Mouse (Mus musculus): ENCODE results near the gene Card10. TPM values are rescaled to one million over a fixed set of nuclear protein-coding genes. Genes with fewer than 3 reads are reported as not detected.

Card10 gene
- polyA plus RNA-seq, 1 experiment, result not detected

GRCm38 (mm10) chr15:78772368-78772763, 30.5 kb downstream of the Card10 start:
- H3K4me3 ChIP-seq (ENCODE audit: insufficient read depth, low read depth, low read length), result 0 out of 2 replicates have a peak overlapping the region, but pooled peaks have one; percentile 6
- no peak for TF ChIP-seq CTCF (IDR thresholded peaks at IDR 0.05; ENCODE audit: insufficient read depth, low read depth, low read length)
- TF ChIP-seq POLR2A (IDR thresholded peaks at IDR 0.05; ENCODE audit: insufficient read depth, low read depth, low read length), result no peak
- peaks cover 33% of the 10 kb centered on the region for H3K4me1 ChIP-seq (ENCODE audit: control insufficient read depth, insufficient read depth, low read length)
- peak overlapping the region; percentile 37; the same call in 1 of the 2 replicates for H3K27ac ChIP-seq (ENCODE audit: insufficient read depth, low read depth, low read length)
- 69% methylated on average over 4 of the region's 4 CpGs for WGBS

DNA sequence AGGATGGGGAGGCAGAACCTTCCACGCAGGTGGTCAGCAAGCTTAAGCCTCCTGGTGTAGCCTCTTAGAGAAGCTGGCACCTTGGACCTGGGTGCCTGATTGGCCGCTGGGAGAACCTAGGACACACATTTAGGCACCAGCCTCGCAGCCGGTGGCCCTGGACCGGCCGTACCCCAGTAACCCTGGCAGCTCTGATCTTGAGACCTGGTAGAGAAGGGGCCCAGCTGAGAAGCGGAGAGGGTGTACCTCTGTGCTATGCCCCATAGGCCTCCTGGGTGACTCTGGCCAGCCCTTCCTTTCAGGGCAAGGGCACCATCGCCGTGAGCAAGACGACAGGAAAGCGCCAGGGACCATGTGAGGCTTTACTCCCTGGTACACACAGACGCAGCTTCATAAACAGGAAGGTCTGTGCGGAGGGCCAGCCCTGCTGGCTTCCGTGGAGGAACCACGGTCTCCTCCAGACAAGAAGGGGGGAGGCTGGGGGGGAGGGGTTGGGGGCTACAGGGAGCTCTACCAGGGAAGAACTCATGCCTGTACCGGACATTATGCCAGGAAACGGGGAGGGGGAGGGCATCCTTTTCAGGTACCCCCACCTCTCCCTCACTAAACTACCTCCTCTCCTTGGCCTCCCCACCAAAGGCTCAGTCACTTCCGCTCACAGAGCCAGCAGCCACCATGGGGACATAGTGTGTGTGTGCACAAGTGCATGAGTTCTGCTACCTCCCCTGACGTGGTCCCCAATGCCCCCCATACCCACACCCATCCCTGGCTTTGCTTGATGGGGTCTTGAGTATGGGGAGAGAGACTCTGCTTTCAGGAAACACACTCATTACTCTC, 31.1 kb downstream of the Card10 start:
- Histone ChIP-seq H3K4me3 (ENCODE audit: insufficient read depth, low read depth, low read length) (no peak overlapping the region; the same call in 1 of the 2 replicates), H3K4me1 (ENCODE audit: control insufficient read depth, insufficient read depth, low read length) (peaks cover 33% of the 10 kb centered on the region), H3K27ac (ENCODE audit: insufficient read depth, low read depth, low read length) (peak overlapping the region; percentile 37; the same call in 1 of the 2 replicates)
- WGBS, result 64% methylated on average over 19 of the region's 19 CpGs
- TF ChIP-seq POLR2A (IDR thresholded peaks at IDR 0.05; ENCODE audit: insufficient read depth, low read depth, low read length) (no peak), CTCF (IDR thresholded peaks at IDR 0.05; ENCODE audit: insufficient read depth, low read depth, low read length) (no peak)

- Histone ChIP-seq H3K4me1 (ENCODE audit: control insufficient read depth, insufficient read depth, low read length) (peaks cover 33% of the 10 kb centered on the region), H3K4me3 (ENCODE audit: insufficient read depth, low read depth, low read length) (no peak overlapping the region), H3K27ac (ENCODE audit: insufficient read depth, low read depth, low read length) (no peak overlapping the region)
- TF ChIP-seq CTCF (IDR thresholded peaks at IDR 0.05; ENCODE audit: insufficient read depth, low read depth, low read length) (no peak), POLR2A (IDR thresholded peaks at IDR 0.05; ENCODE audit: insufficient read depth, low read depth, low read length) (no peak)
- WGBS, result 35% methylated on average over 5 of the region's 5 CpGs
These were observed 31.9 kb downstream of the Card10 start for GRCm38 (mm10) chr15:78770983-78771355.

DNA sequence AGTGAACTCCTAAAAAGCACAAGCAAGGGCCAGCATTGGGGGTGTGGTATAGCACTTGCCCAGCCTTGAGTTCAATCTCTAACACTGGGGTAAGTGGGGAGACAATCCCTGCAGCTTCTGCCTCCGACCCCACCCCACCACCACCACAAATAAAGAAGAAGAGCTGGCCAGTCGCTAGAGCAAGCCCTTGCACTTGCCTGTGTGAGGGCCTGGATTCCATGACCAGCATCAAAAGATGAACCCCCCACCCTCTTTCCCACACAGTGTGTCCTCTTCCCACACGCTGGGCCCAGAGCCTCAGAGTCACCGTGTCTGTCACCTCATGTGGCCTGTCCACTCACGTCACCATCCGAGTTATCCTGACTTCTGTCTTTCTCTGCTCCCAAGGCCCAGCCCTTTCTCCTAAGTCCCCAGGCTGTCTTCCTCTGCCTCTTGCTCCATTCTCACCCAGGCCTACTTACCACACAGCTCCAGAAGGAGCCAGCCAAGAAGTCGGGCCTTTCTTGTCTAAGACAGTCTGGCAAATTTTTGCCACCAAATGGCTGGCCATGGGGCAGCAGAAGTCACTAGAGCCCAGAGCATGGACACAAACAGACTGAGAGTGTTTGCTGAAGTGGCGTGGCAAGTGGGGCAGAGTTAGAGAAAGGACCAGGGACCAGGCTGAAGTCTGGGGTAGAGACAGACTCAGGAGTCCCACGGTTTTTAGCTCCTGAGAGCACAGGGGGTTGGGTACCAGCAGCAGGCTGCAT, 32.4 kb downstream of the Card10 start:
- Histone ChIP-seq H3K4me3 (ENCODE audit: insufficient read depth, low read depth, low read length) (no peak overlapping the region), H3K4me1 (ENCODE audit: control insufficient read depth, insufficient read depth, low read length) (peaks cover 33% of the 10 kb centered on the region), H3K27ac (ENCODE audit: insufficient read depth, low read depth, low read length) (peak overlapping the region; percentile 45; the same call in 1 of the 2 replicates)
- WGBS, result 52% methylated on average over 9 of the region's 9 CpGs
- TF ChIP-seq CTCF (IDR thresholded peaks at IDR 0.05; ENCODE audit: insufficient read depth, low read depth, low read length), result no peak
- no peak for TF ChIP-seq POLR2A (IDR thresholded peaks at IDR 0.05; ENCODE audit: insufficient read depth, low read depth, low read length)

GRCm38 (mm10) chr15:78769064-78769463, 33.8 kb downstream of the Card10 start:
- WGBS, result 87% methylated on average over 4 of the region's 4 CpGs

DNA sequence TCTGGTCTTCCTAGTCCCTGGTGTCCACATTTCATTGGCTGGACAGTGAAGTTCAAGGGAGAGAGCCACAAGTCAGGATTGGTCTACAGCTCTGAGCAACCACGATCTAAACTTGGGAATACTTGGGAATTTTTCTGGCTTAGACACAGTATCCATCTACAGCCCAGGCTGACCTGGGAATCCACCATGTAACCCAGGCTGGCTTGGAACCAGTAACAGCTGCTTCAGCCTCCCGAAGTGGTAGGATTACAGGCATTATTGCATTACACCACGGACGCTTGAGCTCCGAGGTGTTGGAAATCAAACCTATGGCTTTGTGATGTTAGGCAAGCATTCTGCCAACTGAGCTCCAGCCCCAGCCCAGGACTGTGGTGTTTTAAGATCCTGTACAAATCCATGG, 39.1 kb downstream of the Card10 start:
- peaks cover 16% of the 10 kb centered on the region for H3K4me1 ChIP-seq (ENCODE audit: control insufficient read depth, insufficient read depth, low read length)
- no peak overlapping the region for H3K4me3 ChIP-seq (ENCODE audit: insufficient read depth, low read depth, low read length)
- TF ChIP-seq CTCF (IDR thresholded peaks at IDR 0.05; ENCODE audit: insufficient read depth, low read depth, low read length) (no peak), POLR2A (IDR thresholded peaks at IDR 0.05; ENCODE audit: insufficient read depth, low read depth, low read length) (no peak)
- 61% methylated on average over 5 of the region's 5 CpGs for WGBS
- H3K27ac ChIP-seq (ENCODE audit: insufficient read depth, low read depth, low read length), result no peak overlapping the region

More at GRCm38 (mm10) chr15:78769064-78769463, 33.8 kb downstream of the Card10 start:
- Histone ChIP-seq H3K4me3 (ENCODE audit: insufficient read depth, low read depth, low read length) (no peak overlapping the region), H3K27ac (ENCODE audit: insufficient read depth, low read depth, low read length) (no peak overlapping the region), H3K4me1 (ENCODE audit: control insufficient read depth, insufficient read depth, low read length) (peaks cover 31% of the 10 kb centered on the region)
- TF ChIP-seq CTCF (IDR thresholded peaks at IDR 0.05; ENCODE audit: insufficient read depth, low read depth, low read length) (no peak), POLR2A (IDR thresholded peaks at IDR 0.05; ENCODE audit: insufficient read depth, low read depth, low read length) (no peak)

- peaks cover 16% of the 10 kb centered on the region for H3K4me1 ChIP-seq (ENCODE audit: control insufficient read depth, insufficient read depth, low read length)
- 14% methylated on average over 9 of the region's 10 CpGs for WGBS
- no peak overlapping the region for H3K4me3 ChIP-seq (ENCODE audit: insufficient read depth, low read depth, low read length)
- TF ChIP-seq POLR2A (IDR thresholded peaks at IDR 0.05; ENCODE audit: insufficient read depth, low read depth, low read length) (no peak), CTCF (IDR thresholded peaks at IDR 0.05; ENCODE audit: insufficient read depth, low read depth, low read length) (no peak)
- no peak overlapping the region for H3K27ac ChIP-seq (ENCODE audit: insufficient read depth, low read depth, low read length)
These were observed 39.6 kb downstream of the Card10 start for GRCm38 (mm10) chr15:78763210-78763609.

DNA sequence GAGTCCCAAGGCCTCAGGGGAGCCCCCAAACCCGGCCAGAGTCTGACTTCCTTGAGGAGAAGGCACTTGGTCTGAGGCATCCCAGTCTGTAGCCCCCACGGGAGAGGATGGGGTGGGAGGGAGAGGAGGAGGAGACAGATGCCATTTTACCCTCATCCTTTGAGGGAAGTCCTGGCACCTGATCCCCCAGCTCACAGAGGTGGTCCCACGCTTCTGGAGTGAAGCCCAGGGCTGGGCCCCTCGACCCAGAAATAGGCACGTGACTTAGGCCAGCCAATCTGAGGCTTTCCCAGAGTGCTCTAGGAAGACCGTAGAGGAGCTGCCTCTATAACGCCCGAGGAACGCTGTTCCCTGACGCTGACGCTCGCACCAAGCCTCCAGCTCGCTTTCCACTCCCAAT, 41.7 kb downstream of the Card10 start:
- TF ChIP-seq POLR2A (IDR thresholded peaks at IDR 0.05; ENCODE audit: insufficient read depth, low read depth, low read length) (no peak), CTCF (IDR thresholded peaks at IDR 0.05; ENCODE audit: insufficient read depth, low read depth, low read length) (no peak)
- H3K27ac ChIP-seq (ENCODE audit: insufficient read depth, low read depth, low read length), result no peak overlapping the region
- 84% methylated on average over 13 of the region's 13 CpGs for WGBS
- no peak overlapping the region for H3K4me3 ChIP-seq (ENCODE audit: insufficient read depth, low read depth, low read length)
- peaks cover 16% of the 10 kb centered on the region for H3K4me1 ChIP-seq (ENCODE audit: control insufficient read depth, insufficient read depth, low read length)

GRCm38 (mm10) chr15:78758132-78758531, 44.7 kb downstream of the Card10 start:
- Histone ChIP-seq H3K4me1 (ENCODE audit: control insufficient read depth, insufficient read depth, low read length) (peaks cover 24% of the 10 kb centered on the region), H3K4me3 (ENCODE audit: insufficient read depth, low read depth, low read length) (no peak overlapping the region), H3K27ac (ENCODE audit: insufficient read depth, low read depth, low read length) (no peak overlapping the region)
- TF ChIP-seq POLR2A (IDR thresholded peaks at IDR 0.05; ENCODE audit: insufficient read depth, low read depth, low read length) (no peak), CTCF (IDR thresholded peaks at IDR 0.05; ENCODE audit: insufficient read depth, low read depth, low read length) (no peak)
- WGBS, result 95% methylated on average over 6 of the region's 6 CpGs
